Mouse (Mus musculus) kidney, embryonic 15.5 days (tissue): ENCODE results near the gene Hoxd4. TPM values are rescaled to one million over a fixed set of nuclear protein-coding genes. Genes with fewer than 3 reads are reported as not detected.

Source experiments
- ATAC-seq: fragments of 200-750 bp; cut with Nextera tagmentation; replicated peaks from 2 replicates; pipeline ENCODE4 v1.8.0; 2017; ENCODE audit warnings: moderate TSS enrichment; ENCODE audit not compliant: low FRiP score
- H3K27ac ChIP-seq: fragments of 300-500 bp; sonication (generic); 2 replicates; pipeline ENCODE4 v1.5.1; 2015; ENCODE audit warnings: mild to moderate bottlenecking, inconsistent platforms
- H3K27me3 ChIP-seq: fragments of 300-500 bp; sonication (generic); 2 replicates; pipeline ENCODE4 v1.6.1; 2015; ENCODE audit warnings: inconsistent platforms
- H3K36me3 ChIP-seq: fragments of 300-500 bp; sonication (generic); 2 replicates; pipeline ENCODE4 v1.6.1; 2015; ENCODE audit warnings: inconsistent platforms
- H3K4me1 ChIP-seq: fragments of 300-500 bp; sonication (generic); 2 replicates; pipeline ENCODE4 v1.6.1; 2015; ENCODE audit warnings: inconsistent platforms
- H3K4me2 ChIP-seq: fragments of 300-500 bp; sonication (generic); 2 replicates; pipeline ENCODE4 v1.6.1; 2015; ENCODE audit warnings: moderate library complexity, mild to moderate bottlenecking, inconsistent platforms
- H3K4me3 ChIP-seq: fragments of 300-500 bp; sonication (generic); replicated peaks from 2 replicates; pipeline ENCODE4 v1.5.1; 2015; ENCODE audit warnings: mild to moderate bottlenecking, inconsistent platforms
- H3K9ac ChIP-seq: fragments of 300-500 bp; sonication (generic); 2 replicates; pipeline ENCODE4 v1.6.1; 2015; ENCODE audit warnings: mild to moderate bottlenecking, inconsistent platforms
- H3K9me3 ChIP-seq: fragments of 300-500 bp; sonication (generic); replicated peaks from 2 replicates; pipeline ENCODE4 v1.6.1; 2016; ENCODE audit warnings: inconsistent platforms
- WGBS: fragments of 180-500 bp; shearing (Covaris S2); methylation state at CpG from one replicate; pipeline ENCODE4 v1.1.7; 2015; ENCODE audit warnings: mixed read lengths; 5-methylcytosine and 5-hydroxymethylcytosine counted together
- microRNA counts: library from miRNA; unstranded; fragments of <30 nt; microRNA quantifications from one replicate; lab custom pipeline; 2016
- microRNA-seq: library from miRNA; unstranded; fragments of <30 nt; microRNA quantifications from one replicate; pipeline ENCODE4, GENCODE M21; 2016
- polyA plus RNA-seq: library from polyadenylated mRNA; unstranded; fragments of >200 nt; fragmentation: Nextera tagmentation; extraction: Ambion mirVana; gene quantifications from 2 replicates; pipeline ENCODE4 v1.2.1, GENCODE M21; 2015

The Hoxd4 gene
- polyA plus RNA-seq, 1 experiment from 2014 or later, result 5.6 TPM

- Histone ChIP-seq H3K27me3 (peaks cover 62% of the 10 kb centered on the region), H3K36me3 (no peaks in the 10 kb centered on the region), H3K9ac (no peak overlapping the region), H3K4me3 (peak overlapping the region; percentile 61), H3K27ac (no peak overlapping the region), H3K9me3 (no peaks in the 10 kb centered on the region), H3K4me1 (peaks cover 22% of the 10 kb centered on the region), H3K4me2 (peak overlapping the region; percentile 99)
- ATAC-seq, result no peak
- WGBS, result 40% methylated on average over 10 of the region's 10 CpGs
These were observed 52.2 kb downstream of the Hoxd4 start for GRCm38 (mm10) chr2:74763976-74764375.

DNA sequence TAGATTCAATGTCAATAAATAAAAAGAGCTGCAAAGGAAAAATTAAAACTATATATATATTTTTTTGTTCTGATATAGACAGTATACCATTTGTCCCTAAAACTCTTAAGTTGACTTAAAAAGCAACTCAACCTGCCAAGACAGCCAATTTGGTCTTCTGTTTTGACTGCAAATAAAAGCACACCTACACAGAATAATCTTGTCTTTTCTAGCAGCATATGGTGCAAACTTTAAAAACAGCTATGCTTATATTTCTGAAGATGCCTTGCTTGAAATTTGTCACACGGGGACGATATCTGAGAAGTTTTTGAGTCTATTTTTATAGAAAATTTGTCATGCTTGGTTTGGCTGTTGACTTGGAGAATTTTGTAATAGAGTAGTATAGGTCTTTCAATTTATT, 62.6 kb downstream of the Hoxd4 start:
- Histone ChIP-seq H3K36me3 (no peaks in the 10 kb centered on the region), H3K27me3 (peaks cover 3% of the 10 kb centered on the region; the same call in 1 of the 2 replicates), H3K9ac (no peak overlapping the region), H3K4me2 (no peak overlapping the region), H3K4me1 (no peaks in the 10 kb centered on the region), H3K4me3 (no peak overlapping the region), H3K9me3 (no peaks in the 10 kb centered on the region), H3K27ac (no peak overlapping the region)
- 83% methylated on average over 2 of the region's 2 CpGs for WGBS
- ATAC-seq, result no peak

DNA sequence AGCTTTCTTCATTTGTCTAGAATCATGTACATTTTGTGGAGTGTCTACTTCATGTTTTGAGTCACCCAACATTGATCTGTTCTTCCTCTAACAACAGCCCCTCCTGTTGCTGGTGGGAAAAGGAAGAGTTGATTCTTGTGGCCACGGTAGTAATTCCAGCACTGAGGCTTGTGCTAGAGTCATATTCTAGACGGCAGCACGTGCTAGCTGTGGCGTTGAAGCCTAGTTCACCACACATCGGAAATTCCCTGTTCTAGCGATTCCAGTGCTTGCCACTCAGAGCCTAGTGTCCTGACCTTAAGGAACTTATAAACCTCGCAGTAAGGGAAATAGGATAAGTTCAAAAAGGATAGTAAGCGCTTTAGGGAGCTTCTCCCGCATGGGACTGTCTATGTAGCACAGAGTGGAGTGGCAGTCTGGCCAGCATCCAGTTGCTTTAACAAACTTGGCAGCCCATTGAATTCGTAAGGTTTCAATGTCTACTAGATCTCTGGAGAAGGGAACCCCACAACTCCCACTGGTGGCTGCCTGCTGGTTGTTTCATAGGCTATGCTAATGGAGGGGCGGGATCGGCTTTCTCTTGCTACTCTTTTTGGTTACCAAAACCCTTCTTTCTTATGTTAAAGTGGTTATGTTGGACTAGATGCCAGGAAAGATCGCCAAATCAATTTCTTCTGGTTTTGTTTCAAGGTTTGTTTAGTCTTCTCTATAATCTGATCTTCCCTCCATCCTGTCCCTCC, 66.0 kb downstream of the Hoxd4 start:
- Histone ChIP-seq H3K4me2 (no peak overlapping the region), H3K9me3 (no peaks in the 10 kb centered on the region), H3K4me1 (no peaks in the 10 kb centered on the region), H3K4me3 (no peak overlapping the region), H3K27ac (no peak overlapping the region), H3K36me3 (no peaks in the 10 kb centered on the region), H3K9ac (no peak overlapping the region), H3K27me3 (peaks cover 3% of the 10 kb centered on the region; the same call in 1 of the 2 replicates)
- no peak for ATAC-seq
- WGBS, result 71% methylated on average over 13 of the region's 13 CpGs

MicroRNAs within 50 kb of the gene (microRNA counts, 519-probe panel; counts per million panel counts)
- microRNA mmu-miR-10b (lab: Ali Mortazavi, UCI), result 3,761 counts per million, percentile 93 among the panel's probes with 10 or more counts

Small RNA genes lying within 50 kb of the gene (microRNA-seq; reads per million reads assigned to microRNA genes)
- gene Gm44463, result not detected
- gene Mir10b, result 71,887 reads per million, percentile 99 among the genes with 10 or more reads in this experiment

Other genes with a start within 250 kb of the Hoxd4 start
- 21.6 and 22.6 TPM in 2 replicates for gene Lnpk, start 132.5 kb upstream of the Hoxd4 start, polyA plus RNA-seq
- not detected in 2 replicates for gene Evx2, start 52.4 kb upstream of the Hoxd4 start, polyA plus RNA-seq
- 0.23 and 0.95 TPM in 2 replicates for gene Hoxd13, start 43.6 kb upstream of the Hoxd4 start, polyA plus RNA-seq
- 5.4 and 6.4 TPM in 2 replicates for gene Hoxd12, start 36.9 kb upstream of the Hoxd4 start, polyA plus RNA-seq
- 25.1 and 26.3 TPM in 2 replicates for gene Hoxd11, start 32.4 kb upstream of the Hoxd4 start, polyA plus RNA-seq
- 33.6 and 36.6 TPM in 2 replicates for gene Hoxd10, start 20.0 kb upstream of the Hoxd4 start, polyA plus RNA-seq
- 38.1 and 40.7 TPM in 2 replicates for gene Hoxd9, start 14.2 kb upstream of the Hoxd4 start, polyA plus RNA-seq
- 36.4 and 40.8 TPM in 2 replicates for gene Hoxd8, start 7.3 kb upstream of the Hoxd4 start, polyA plus RNA-seq
- gene Hoxd3, start within 50 bp of the Hoxd4 start, polyA plus RNA-seq, result 15.2 and 15.9 TPM in 2 replicates
- 1.7 and 2.3 TPM in 2 replicates for gene Gm28230, start 14.8 kb downstream of the Hoxd4 start, polyA plus RNA-seq
- 1.2 and 1.5 TPM in 2 replicates for gene Hoxd1, start 51.1 kb downstream of the Hoxd4 start, polyA plus RNA-seq
- gene Mtx2, start 113.9 kb downstream of the Hoxd4 start, polyA plus RNA-seq, result 137 and 151 TPM in 2 replicates